Mouse (Mus musculus) thymus, postnatal 14 days (tissue): ENCODE results near the gene Klf7.
"Not testable (repeated sequence)": the region's sequence is repeated elsewhere in the genome, so short reads cannot be mapped to it uniquely, and the experiment has no call there.

ENCODE experiments used
- DNase-seq: peaks from one replicate; pipeline ENCODE4 v3.0.0; 2021

Gene Klf7

GRCm38 (mm10) chr1:64121559-64122465 lies at the start of gene Klf7:
TSS of gene Klf7 (minus strand) at chr1:64122282.
- peak; percentile 98 for DNase-seq

- DNase-seq: no peak
Observed at GRCm38 (mm10) chr1:64164526-64165062, 42.5 kb upstream of the Klf7 start.

GRCm38 (mm10) chr1:64158766-64159165 lies 36.7 kb upstream of the Klf7 start:
- DNase-seq: peak; percentile 8

- DNase-seq: no peak
Observed at GRCm38 (mm10) chr1:64149185-64149584, 27.1 kb upstream of the Klf7 start.

GRCm38 (mm10) chr1:64142691-64143445 lies 20.8 kb upstream of the Klf7 start:
- DNase-seq: no peak

- no peak for DNase-seq
Observed at GRCm38 (mm10) chr1:64134439-64134838, 12.4 kb upstream of the Klf7 start.

- DNase-seq: no peak
Observed at GRCm38 (mm10) chr1:64126822-64127221, 4.7 kb upstream of the Klf7 start.

GRCm38 (mm10) chr1:64122466-64122830 lies 366 bp upstream of the Klf7 start:
- DNase-seq: no peak

GRCm38 (mm10) chr1:64120811-64121515 lies 1.1 kb downstream of the Klf7 start:
- peak; percentile 63 for DNase-seq

- DNase-seq: peak; percentile 62
Observed at GRCm38 (mm10) chr1:64120421-64120810, 1.7 kb downstream of the Klf7 start.

GRCm38 (mm10) chr1:64119851-64120250 lies 2.2 kb downstream of the Klf7 start:
- no peak for DNase-seq

- no peak for DNase-seq
Observed at GRCm38 (mm10) chr1:64119358-64119794, 2.7 kb downstream of the Klf7 start.

GRCm38 (mm10) chr1:64118285-64119170 lies 3.6 kb downstream of the Klf7 start:
- peak; percentile 38 for DNase-seq

GRCm38 (mm10) chr1:64117478-64118284 lies 4.4 kb downstream of the Klf7 start:
- DNase-seq: no peak

- DNase-seq: no peak
Observed at GRCm38 (mm10) chr1:64116746-64117455, 5.2 kb downstream of the Klf7 start.

- no peak for DNase-seq
Observed at GRCm38 (mm10) chr1:64114579-64114978, 7.5 kb downstream of the Klf7 start.

- not testable (repeated sequence) for DNase-seq
Observed at GRCm38 (mm10) chr1:64108653-64109052, 13.4 kb downstream of the Klf7 start.

GRCm38 (mm10) chr1:64107526-64107925 lies 14.6 kb downstream of the Klf7 start:
- DNase-seq: no peak

- no peak for DNase-seq
Observed at GRCm38 (mm10) chr1:64106127-64106526, 16.0 kb downstream of the Klf7 start.

- DNase-seq: no peak
Observed at GRCm38 (mm10) chr1:64105181-64105646, 16.9 kb downstream of the Klf7 start.
